Mouse (Mus musculus): ENCODE data around the gene Kcnc1. TPM values are rescaled to one million over a fixed set of nuclear protein-coding genes. Genes with fewer than 3 reads are reported as not detected.

Kcnc1 gene
- polyA plus RNA-seq, 1 experiment: 0.23 TPM

- no peak overlapping the region for H3K27ac ChIP-seq (ENCODE audit: insufficient read depth, low read depth, low read length)
- no peaks in the 10 kb centered on the region for H3K27me3 ChIP-seq (replicated peaks; ENCODE audit: control insufficient read depth, insufficient read depth, low read length)
- H3K4me1 ChIP-seq (ENCODE audit: control insufficient read depth, insufficient read depth, low read length): no peaks in the 10 kb centered on the region
- no peak overlapping the region for H3K4me3 ChIP-seq (ENCODE audit: insufficient read depth, low read depth, low read length)
- no peaks in the 10 kb centered on the region for H3K36me3 ChIP-seq (ENCODE audit: control insufficient read depth, insufficient read depth, low read length)
- DNase-seq: no peak
- 49% methylated on average over 5 of the region's 5 CpGs for WGBS
- TF ChIP-seq POLR2A (IDR thresholded peaks at IDR 0.05; ENCODE audit: low read depth, low read length) (no peak), CTCF (conservative IDR thresholded peaks at IDR 0.05; ENCODE audit: insufficient read depth, insufficient read length, low read depth, low read length) (no peak)
Measured at GRCm38 (mm10) chr7:46421535-46421934, 25.2 kb downstream of the Kcnc1 start.

- TF ChIP-seq POLR2A (IDR thresholded peaks at IDR 0.05; ENCODE audit: low read depth, low read length) (no peak), CTCF (conservative IDR thresholded peaks at IDR 0.05; ENCODE audit: insufficient read depth, insufficient read length, low read depth, low read length) (no peak)
- Histone ChIP-seq H3K27ac (ENCODE audit: insufficient read depth, low read depth, low read length) (no peak overlapping the region), H3K4me3 (ENCODE audit: insufficient read depth, low read depth, low read length) (no peak overlapping the region), H3K27me3 (replicated peaks; ENCODE audit: control insufficient read depth, insufficient read depth, low read length) (no peaks in the 10 kb centered on the region), H3K4me1 (ENCODE audit: control insufficient read depth, insufficient read depth, low read length) (no peaks in the 10 kb centered on the region), H3K36me3 (ENCODE audit: control insufficient read depth, insufficient read depth, low read length) (no peaks in the 10 kb centered on the region)
- WGBS: 71% methylated on average over 8 of the region's 8 CpGs
- DNase-seq: no peak
Measured at GRCm38 (mm10) chr7:46422052-46422763, 25.9 kb downstream of the Kcnc1 start.

- Histone ChIP-seq H3K36me3 (ENCODE audit: control insufficient read depth, insufficient read depth, low read length) (no peaks in the 10 kb centered on the region), H3K4me3 (ENCODE audit: insufficient read depth, low read depth, low read length) (no peak overlapping the region), H3K4me1 (ENCODE audit: control insufficient read depth, insufficient read depth, low read length) (no peaks in the 10 kb centered on the region), H3K27ac (ENCODE audit: insufficient read depth, low read depth, low read length) (no peak overlapping the region), H3K27me3 (replicated peaks; ENCODE audit: control insufficient read depth, insufficient read depth, low read length) (no peaks in the 10 kb centered on the region)
- 67% methylated on average over 18 of the region's 18 CpGs for WGBS
- TF ChIP-seq CTCF (conservative IDR thresholded peaks at IDR 0.05; ENCODE audit: insufficient read depth, insufficient read length, low read depth, low read length) (peak; percentile 46; the same call in 1 of the 2 replicates), POLR2A (IDR thresholded peaks at IDR 0.05; ENCODE audit: low read depth, low read length) (no peak)
- DNase-seq: peak; percentile 22
Measured at GRCm38 (mm10) chr7:46422764-46423412, 26.6 kb downstream of the Kcnc1 start.

GRCm38 (mm10) chr7:46423951-46424350 is 27.7 kb downstream of the Kcnc1 start:
- TF ChIP-seq CTCF (conservative IDR thresholded peaks at IDR 0.05; ENCODE audit: insufficient read depth, insufficient read length, low read depth, low read length): no peak
- TF ChIP-seq POLR2A (IDR thresholded peaks at IDR 0.05; ENCODE audit: low read depth, low read length): no peak
- H3K27me3 ChIP-seq (replicated peaks; ENCODE audit: control insufficient read depth, insufficient read depth, low read length): no peaks in the 10 kb centered on the region
- DNase-seq: no peak
- no peak overlapping the region for H3K4me3 ChIP-seq (ENCODE audit: insufficient read depth, low read depth, low read length)
- no peaks in the 10 kb centered on the region for H3K36me3 ChIP-seq (ENCODE audit: control insufficient read depth, insufficient read depth, low read length)
- no peak overlapping the region for H3K27ac ChIP-seq (ENCODE audit: insufficient read depth, low read depth, low read length)
- no peaks in the 10 kb centered on the region for H3K4me1 ChIP-seq (ENCODE audit: control insufficient read depth, insufficient read depth, low read length)
- 72% methylated on average over 3 of the region's 3 CpGs for WGBS

- H3K27ac ChIP-seq (ENCODE audit: insufficient read depth, low read depth, low read length): no peak overlapping the region
- no peak overlapping the region for H3K4me3 ChIP-seq (ENCODE audit: insufficient read depth, low read depth, low read length)
- H3K27me3 ChIP-seq (replicated peaks; ENCODE audit: control insufficient read depth, insufficient read depth, low read length): no peaks in the 10 kb centered on the region
- no peaks in the 10 kb centered on the region for H3K4me1 ChIP-seq (ENCODE audit: control insufficient read depth, insufficient read depth, low read length)
- 65% methylated on average over 4 of the region's 4 CpGs for WGBS
- TF ChIP-seq CTCF (conservative IDR thresholded peaks at IDR 0.05; ENCODE audit: insufficient read depth, insufficient read length, low read depth, low read length) (no peak), POLR2A (IDR thresholded peaks at IDR 0.05; ENCODE audit: low read depth, low read length) (no peak)
- DNase-seq: no peak
- H3K36me3 ChIP-seq (ENCODE audit: control insufficient read depth, insufficient read depth, low read length): no peaks in the 10 kb centered on the region
Measured at GRCm38 (mm10) chr7:46425012-46425411, 28.7 kb downstream of the Kcnc1 start.

- no peak for DNase-seq
- TF ChIP-seq POLR2A (IDR thresholded peaks at IDR 0.05; ENCODE audit: low read depth, low read length) (no peak), CTCF (conservative IDR thresholded peaks at IDR 0.05; ENCODE audit: insufficient read depth, insufficient read length, low read depth, low read length) (no peak)
- Histone ChIP-seq H3K27me3 (replicated peaks; ENCODE audit: control insufficient read depth, insufficient read depth, low read length) (no peaks in the 10 kb centered on the region), H3K27ac (ENCODE audit: insufficient read depth, low read depth, low read length) (no peak overlapping the region), H3K36me3 (ENCODE audit: control insufficient read depth, insufficient read depth, low read length) (no peaks in the 10 kb centered on the region), H3K4me1 (ENCODE audit: control insufficient read depth, insufficient read depth, low read length) (no peaks in the 10 kb centered on the region), H3K4me3 (ENCODE audit: insufficient read depth, low read depth, low read length) (no peak overlapping the region)
- WGBS: 37% methylated on average over 5 of the region's 5 CpGs
Measured at GRCm38 (mm10) chr7:46433874-46434273, 37.6 kb downstream of the Kcnc1 start.

GRCm38 (mm10) chr7:46435833-46436232 is 39.5 kb downstream of the Kcnc1 start:
- DNase-seq: no peak
- Histone ChIP-seq H3K4me3 (ENCODE audit: insufficient read depth, low read depth, low read length) (no peak overlapping the region), H3K36me3 (ENCODE audit: control insufficient read depth, insufficient read depth, low read length) (no peaks in the 10 kb centered on the region), H3K4me1 (ENCODE audit: control insufficient read depth, insufficient read depth, low read length) (no peaks in the 10 kb centered on the region), H3K27ac (ENCODE audit: insufficient read depth, low read depth, low read length) (no peak overlapping the region), H3K27me3 (replicated peaks; ENCODE audit: control insufficient read depth, insufficient read depth, low read length) (no peaks in the 10 kb centered on the region)
- WGBS: 95% methylated on average over 5 of the region's 5 CpGs
- TF ChIP-seq POLR2A (IDR thresholded peaks at IDR 0.05; ENCODE audit: low read depth, low read length) (no peak), CTCF (conservative IDR thresholded peaks at IDR 0.05; ENCODE audit: insufficient read depth, insufficient read length, low read depth, low read length) (no peak)
